Mouse (Mus musculus) layer of hippocampus, postnatal 36 days (tissue): ENCODE data around the gene Slc18a3. TPM values are rescaled to one million over a fixed set of nuclear protein-coding genes. Genes with fewer than 3 reads are reported as not detected.

ENCODE experiments used
- DNase-seq, 2 experiments: peaks; one replicate each; pipeline ENCODE4 v3.0.0; 2022
- total RNA-seq, 2 experiments: library from RNA; stranded (reverse); gene quantifications; 2 replicates each; pipeline ENCODE4 v1.2.3; 2021

The Slc18a3 gene
- total RNA-seq, 2 experiments from 2014 or later, result not detected

- no peak for DNase-seq
Observed at GRCm38 (mm10) chr14:32452552-32452951, 12.1 kb downstream of the Slc18a3 start.

DNA sequence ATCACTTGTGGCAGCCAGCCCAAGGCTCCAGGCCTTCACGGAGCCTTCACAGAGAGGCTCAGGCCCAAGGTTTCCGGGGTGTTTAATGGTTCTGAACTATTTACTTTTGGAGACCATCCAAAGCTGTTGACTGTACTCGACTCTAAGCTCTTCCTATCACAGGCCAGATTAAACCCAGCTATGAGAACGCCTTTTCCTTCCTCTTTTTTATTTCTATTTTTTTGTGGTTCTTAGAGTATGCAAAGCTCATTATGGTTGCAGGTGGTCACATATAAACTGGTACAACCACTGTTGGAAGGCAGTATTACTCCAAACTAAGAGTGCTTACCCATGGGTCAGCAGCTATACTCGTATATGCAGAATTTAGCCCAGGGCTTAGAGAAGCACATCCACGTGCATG is 17.7 kb downstream of the Slc18a3 start:
- DNase-seq, result no peak

DNA sequence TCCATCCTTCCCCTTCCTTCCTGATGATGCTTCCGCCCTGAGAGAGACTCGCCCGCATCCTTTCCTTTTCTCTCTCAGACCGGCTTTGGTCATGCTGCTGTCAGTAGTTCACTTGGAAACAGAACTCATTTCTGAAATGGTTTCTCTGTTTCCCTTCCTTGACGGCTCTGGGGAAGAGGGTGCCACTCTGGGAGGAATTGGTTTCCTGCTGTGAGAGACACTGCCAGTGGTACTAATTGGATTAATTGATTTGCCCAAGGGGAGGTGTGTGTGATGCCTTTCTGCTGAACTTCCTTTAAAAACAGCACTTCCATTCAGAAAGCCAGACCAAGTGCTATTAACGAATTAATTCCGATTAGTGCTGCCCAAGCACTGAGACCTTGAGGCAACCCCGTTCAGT is 21.2 kb downstream of the Slc18a3 start:
- no peak for DNase-seq

- no peak for DNase-seq
Observed at GRCm38 (mm10) chr14:32439744-32440143, 24.9 kb downstream of the Slc18a3 start.

DNA sequence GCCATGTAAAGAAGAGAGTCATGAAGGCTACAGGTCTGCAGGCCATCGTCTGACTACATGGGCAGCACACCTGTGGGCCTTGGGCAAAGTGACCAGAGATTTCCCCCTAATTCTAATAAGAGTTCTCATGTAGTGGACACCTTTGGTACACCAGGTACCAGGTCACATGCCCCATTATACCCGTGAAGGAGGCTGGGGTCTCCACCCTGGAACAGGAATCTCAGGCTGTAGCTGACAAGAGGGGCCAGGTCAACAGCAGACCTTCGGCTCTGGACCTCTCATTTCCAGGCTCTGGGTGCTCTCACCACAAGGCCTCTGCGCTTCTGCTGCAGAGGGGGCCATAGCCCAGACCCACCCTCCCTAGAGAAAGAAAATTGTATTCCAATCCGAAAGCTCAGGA is 25.3 kb downstream of the Slc18a3 start:
- DNase-seq, result no peak

DNA sequence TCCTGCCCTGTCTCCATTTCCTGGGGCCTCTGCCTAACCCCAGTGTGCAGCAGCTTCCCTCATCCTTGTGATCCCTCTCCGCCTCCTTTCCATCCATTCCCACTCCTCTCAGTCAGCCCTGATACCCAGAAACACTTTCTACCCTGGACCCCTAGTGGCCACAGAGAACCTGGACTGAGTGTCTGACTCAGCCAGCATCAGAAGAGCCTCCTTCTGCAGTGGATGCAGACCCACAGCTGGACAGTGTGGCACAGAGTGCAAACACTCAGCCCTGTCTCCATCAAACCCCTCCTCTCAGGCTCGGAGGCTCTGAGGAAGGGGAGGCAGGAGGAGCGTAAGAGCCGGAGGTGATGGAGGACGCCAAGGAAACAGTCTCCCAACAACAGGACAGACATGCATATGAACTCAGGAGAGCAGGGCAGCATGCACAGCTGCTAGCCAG is 27.3 kb downstream of the Slc18a3 start:
- DNase-seq, result no peak

DNA sequence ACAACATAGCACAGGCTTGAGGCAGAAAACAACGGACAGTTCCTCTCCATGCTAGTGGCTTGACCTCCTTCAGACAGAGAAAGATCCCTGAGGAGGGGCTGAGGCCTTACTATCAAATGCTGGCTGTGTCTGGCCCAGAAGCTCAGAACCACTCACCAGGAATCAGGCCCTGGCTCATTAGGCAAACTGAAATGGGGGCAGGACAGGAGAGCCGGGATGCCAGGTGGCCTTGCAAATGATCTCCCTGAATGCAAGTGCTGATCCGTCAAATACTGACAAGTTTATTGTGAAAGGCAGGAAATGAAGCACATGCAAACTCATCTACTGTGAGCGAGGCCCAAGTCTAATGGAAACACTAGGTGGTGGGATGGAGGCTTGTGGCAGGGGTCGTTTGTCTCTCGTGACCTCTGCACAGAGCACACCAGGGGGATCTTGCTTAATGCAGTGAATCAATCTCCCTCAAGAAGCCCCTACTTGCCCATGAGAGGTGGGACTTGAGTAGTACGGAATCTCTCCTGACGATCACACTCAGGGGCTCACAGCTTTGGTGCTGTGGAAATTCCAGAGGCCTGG is 35.5 kb downstream of the Slc18a3 start:
- DNase-seq, result no peak

DNA sequence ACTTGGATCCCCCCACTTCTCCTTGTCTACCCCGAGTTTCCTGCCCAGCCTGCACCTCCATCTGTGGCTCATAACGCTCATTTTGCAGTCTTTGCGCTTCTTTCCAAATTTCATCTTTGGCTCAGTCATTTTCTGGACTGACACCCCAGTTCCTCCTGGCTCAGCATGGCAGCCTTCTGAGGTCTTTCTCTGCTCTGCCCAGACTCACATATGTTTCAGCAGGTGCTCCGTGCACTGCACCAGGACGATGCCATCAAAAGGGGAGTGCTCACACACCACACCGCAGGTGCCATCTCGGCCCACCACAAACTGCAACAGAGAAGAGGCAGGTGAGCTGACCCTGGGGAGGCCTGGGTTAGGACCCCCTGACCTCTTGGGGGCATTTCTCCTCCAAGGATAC is 40.7 kb downstream of the Slc18a3 start:
- no peak for DNase-seq

DNA sequence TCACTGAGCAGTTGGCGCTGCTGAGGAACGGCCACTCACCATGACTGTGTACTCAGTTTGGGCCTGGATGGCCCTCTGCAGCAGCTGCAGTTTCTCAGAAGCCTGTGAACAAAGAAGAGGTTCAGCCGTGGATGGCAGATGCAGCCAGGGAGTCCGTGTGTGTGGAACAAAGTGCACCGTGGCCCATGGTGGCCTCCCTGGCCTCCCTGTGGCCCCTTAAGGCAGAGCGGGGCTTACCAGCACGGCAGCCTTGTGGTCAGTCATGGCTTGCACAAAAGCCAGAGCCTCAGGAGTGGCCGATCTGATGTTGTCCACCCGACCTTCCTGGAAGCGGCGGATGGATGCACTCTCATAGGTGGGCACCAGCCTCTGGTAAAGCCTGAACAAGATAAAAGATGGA is 45.9 kb downstream of the Slc18a3 start:
- DNase-seq, result no peak

Other genes starting within 250 kb of the Slc18a3 start
- 10 to 100 TPM; 79.9 to 84.8 TPM for gene Ogdhl, start 142.8 kb downstream of the Slc18a3 start, total RNA-seq
- gene 1700024G13Rik, start 76.5 kb downstream of the Slc18a3 start, total RNA-seq, result not detected
- not detected for gene Chat, start 1.1 kb upstream of the Slc18a3 start, total RNA-seq
- gene Ercc6, start 48.7 kb upstream of the Slc18a3 start, total RNA-seq, result 10 to 100 TPM; 21.6 to 26.7 TPM
- not detected for gene Prrxl1, start 134.6 kb upstream of the Slc18a3 start, total RNA-seq
- gene 3425401B19Rik, start 220.4 kb upstream of the Slc18a3 start, total RNA-seq, result under 1 TPM in 1 of 2 experiments, not detected in 1; 0.15 TPM